Mouse (Mus musculus) cortical plate, adult 2 months (tissue): Measurements from ENCODE around the gene Traip. TPM values are rescaled to one million over a fixed set of nuclear protein-coding genes. Genes with fewer than 3 reads are reported as not detected.

Experiments used
- H3K27ac ChIP-seq: fragments of 200-500 bp; 2 replicates; pipeline ENCODE4 v1.5.1; 2012; ENCODE audit warnings: low read length, control low read depth, inconsistent platforms; ENCODE audit not compliant: insufficient read depth
- H3K4me1 ChIP-seq: fragments of 200-500 bp; 2 replicates; pipeline ENCODE4 v1.6.1; 2011; ENCODE audit warnings: low read length; ENCODE audit not compliant: control insufficient read depth, insufficient read depth
- H3K4me3 ChIP-seq: fragments of 200-500 bp; 2 replicates; pipeline ENCODE4 v1.5.1; 2011; ENCODE audit warnings: mild to moderate bottlenecking, low read length, control low read depth; ENCODE audit not compliant: insufficient read depth
- CTCF ChIP-seq: fragments of 200-500 bp; IDR thresholded peaks from 2 replicates; pipeline ENCODE4 v1.5.1; 2011; ENCODE audit warnings: mild to moderate bottlenecking, control low read depth, low read length; ENCODE audit not compliant: insufficient read depth; ENCODE audit errors: extremely low read depth
- POLR2A ChIP-seq: fragments of 200-500 bp; IDR thresholded peaks from 2 replicates; pipeline ENCODE4 v1.6.1; 2011; ENCODE audit warnings: mild to moderate bottlenecking, low read length, control low read depth; ENCODE audit not compliant: insufficient read depth; ENCODE audit errors: extremely low read depth
- polyA plus RNA-seq: library from polyadenylated mRNA; depleted of rRNA; stranded (reverse); fragments of >200 nt; gene quantifications from 2 replicates; pipeline ENCODE4 v1.2.3, GENCODE M21; 2012; rRNA removed

Gene Traip
- polyA plus RNA-seq = 11.1 and 15.7 TPM in 2 replicates

- H3K4me3 ChIP-seq = peak within 1 kb of the TSS; percentile 33
- H3K4me1 ChIP-seq = no peaks in the 10 kb centered on the region
- H3K27ac ChIP-seq = no peak within 1 kb of the TSS
- TF ChIP-seq CTCF = no peak
- TF ChIP-seq POLR2A = no peak
These were observed at the start of gene Traip for GRCm38 (mm10) chr9:107949922-107950235. Gene Traip, plus strand, starts transcription at chr9:107950136.

- peak overlapping the region; percentile 14 for H3K4me3 ChIP-seq
- H3K27ac ChIP-seq = no peak overlapping the region
- no peaks in the 10 kb centered on the region; the same call in 1 of the 2 replicates for H3K4me1 ChIP-seq
- TF ChIP-seq POLR2A (no peak), CTCF (peak; percentile 70)
These were observed 48.9 kb upstream of the Traip start for GRCm38 (mm10) chr9:107900840-107901626.

DNA sequence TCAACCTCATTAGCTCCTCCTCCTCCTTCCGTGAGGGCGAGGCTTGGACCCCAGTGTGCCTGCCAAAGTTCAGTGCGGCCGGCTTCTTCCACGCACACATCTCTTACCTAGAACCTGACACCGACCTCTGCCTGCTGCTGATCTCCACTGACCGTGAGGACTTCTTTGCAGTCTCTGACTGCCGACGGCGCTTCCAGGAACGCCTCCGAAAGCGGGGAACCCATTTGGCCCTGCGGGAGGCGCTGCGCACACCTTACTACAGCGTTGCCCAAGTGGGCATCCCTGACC lies 48.4 kb upstream of the Traip start:
- TF ChIP-seq POLR2A (no peak), CTCF (no peak)
- H3K4me1 ChIP-seq = no peaks in the 10 kb centered on the region; the same call in 1 of the 2 replicates
- peak overlapping the region; percentile 14; the same call in 1 of the 2 replicates for H3K4me3 ChIP-seq
- H3K27ac ChIP-seq = no peak overlapping the region

DNA sequence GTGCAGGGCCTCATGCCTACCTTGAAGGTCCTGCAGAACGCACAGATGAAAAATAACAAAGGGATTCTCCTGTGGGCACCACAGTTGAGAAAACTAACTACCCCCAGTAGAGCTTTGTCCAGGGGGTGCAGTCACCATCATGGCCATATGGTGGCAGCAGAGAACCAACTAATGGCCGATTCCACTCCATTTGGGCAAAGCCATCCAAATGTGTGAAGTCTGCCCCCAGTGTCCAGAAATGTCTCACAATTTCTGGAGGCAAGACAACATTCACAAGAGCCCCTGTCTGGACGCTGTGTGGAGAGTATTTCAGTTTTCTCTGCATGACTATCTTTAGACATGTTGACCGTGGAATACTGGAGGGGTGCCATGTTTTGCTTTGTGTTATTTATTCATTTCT lies 45.2 kb upstream of the Traip start:
- TF ChIP-seq POLR2A (no peak), CTCF (peak; percentile 98)
- no peak overlapping the region for H3K4me3 ChIP-seq
- H3K27ac ChIP-seq = no peak overlapping the region
- no peaks in the 10 kb centered on the region; the same call in 1 of the 2 replicates for H3K4me1 ChIP-seq

GRCm38 (mm10) chr9:107906252-107906966 lies 43.5 kb upstream of the Traip start, which contains the start of gene Mst1r:
Gene Mst1r, plus strand, starts transcription at chr9:107906873.
- TF ChIP-seq POLR2A = no peak
- Histone ChIP-seq H3K4me1 (no peaks in the 10 kb centered on the region; the same call in 1 of the 2 replicates), H3K4me3 (no peak within 1 kb of the TSS), H3K27ac (no peak within 1 kb of the TSS)

- no peak overlapping the region for H3K27ac ChIP-seq
- no peak overlapping the region for H3K4me3 ChIP-seq
- TF ChIP-seq CTCF = no peak
- TF ChIP-seq POLR2A = no peak
- H3K4me1 ChIP-seq = no peaks in the 10 kb centered on the region; the same call in 1 of the 2 replicates
These were observed 42.8 kb upstream of the Traip start for GRCm38 (mm10) chr9:107906967-107907800.

- Histone ChIP-seq H3K4me1 (no peaks in the 10 kb centered on the region; the same call in 1 of the 2 replicates), H3K27ac (no peak overlapping the region), H3K4me3 (no peak overlapping the region)
- TF ChIP-seq CTCF = no peak
- TF ChIP-seq POLR2A = no peak
These were observed 42.2 kb upstream of the Traip start for GRCm38 (mm10) chr9:107907801-107908120.

GRCm38 (mm10) chr9:107908410-107909158 lies 41.4 kb upstream of the Traip start:
- Histone ChIP-seq H3K4me1 (no peaks in the 10 kb centered on the region; the same call in 1 of the 2 replicates), H3K4me3 (no peak overlapping the region), H3K27ac (no peak overlapping the region)
- TF ChIP-seq POLR2A (no peak), CTCF (no peak)
